Mouse (Mus musculus) lung, embryonic 14.5 days (tissue): Measurements from ENCODE around the gene Vmn2r5. TPM values are rescaled to one million over a fixed set of nuclear protein-coding genes. Genes with fewer than 3 reads are reported as not detected.
"Not testable (repeated sequence)": the region's sequence is repeated elsewhere in the genome, so short reads cannot be mapped to it uniquely, and the experiment has no call there.

Experiments
- ATAC-seq: fragments of 200-750 bp; cut with Nextera tagmentation; 2 replicates; pipeline ENCODE4 v1.8.0; 2017; ENCODE audit warnings: mild to moderate bottlenecking, moderate TSS enrichment, moderate library complexity; ENCODE audit not compliant: insufficient read depth
- DNase-seq: peaks from one replicate; pipeline ENCODE4 v3.0.0-alpha.2; 2015
- H3K27ac ChIP-seq: fragments of 300-500 bp; sonication (generic); 2 replicates; pipeline ENCODE4 v1.5.1; 2014; ENCODE audit warnings: low read depth, mild to moderate bottlenecking, moderate library complexity
- H3K27me3 ChIP-seq: fragments of 300-500 bp; sonication (generic); 2 replicates; pipeline ENCODE4 v1.6.1; 2014; ENCODE audit warnings: low read length, control low read depth; ENCODE audit not compliant: insufficient read depth
- H3K36me3 ChIP-seq: fragments of 300-500 bp; sonication (generic); 2 replicates; pipeline ENCODE4 v1.6.1; 2014; ENCODE audit warnings: control low read depth; ENCODE audit not compliant: insufficient read depth
- H3K4me1 ChIP-seq: fragments of 300-500 bp; sonication (generic); 2 replicates; pipeline ENCODE4 v1.6.1; 2014; ENCODE audit warnings: antibody characterized with exemption, control low read depth; ENCODE audit not compliant: insufficient read depth
- H3K4me2 ChIP-seq: fragments of 300-500 bp; sonication (generic); 2 replicates; pipeline ENCODE4 v1.6.1; 2014; ENCODE audit warnings: mild to moderate bottlenecking
- H3K4me3 ChIP-seq: fragments of 300-500 bp; sonication (generic); 2 replicates; pipeline ENCODE4 v1.5.1; 2014; ENCODE audit warnings: low read depth, low read length
- H3K9ac ChIP-seq: fragments of 300-500 bp; sonication (generic); 2 replicates; pipeline ENCODE4 v1.6.1; 2014
- H3K9me3 ChIP-seq: fragments of 300-500 bp; sonication (generic); 2 replicates; pipeline ENCODE4 v1.6.1; 2016; ENCODE audit warnings: low read depth, low read length, control low read depth
- WGBS: fragments of 180-500 bp; shearing (Covaris S2); extraction: QIAGEN DNeasy Blood & Tissue Kit; methylation state at CpG from one replicate; pipeline ENCODE4 v1.1.7; 2014; 5-methylcytosine and 5-hydroxymethylcytosine counted together
- polyA plus RNA-seq: library from polyadenylated mRNA; unstranded; fragments of >200 nt; fragmentation: Nextera tagmentation; extraction: Ambion mirVana; gene quantifications from 2 replicates; pipeline ENCODE4 v1.2.1, GENCODE M21; 2014

Gene Vmn2r5
- polyA plus RNA-seq, result not detected in 2 replicates

GRCm38 (mm10) chr3:64509742-64510141 lies at the start of gene Vmn2r5:
Gene Vmn2r5, minus strand, starts transcription at chr3:64509842.
- not testable (repeated sequence) for H3K36me3 ChIP-seq, H3K27ac ChIP-seq, H3K9ac ChIP-seq, ATAC-seq, H3K27me3 ChIP-seq, H3K9me3 ChIP-seq, H3K4me1 ChIP-seq, H3K4me2 ChIP-seq, DNase-seq, H3K4me3 ChIP-seq
- WGBS, result no CpG with 5 or more reads among the region's 2 CpGs

GRCm38 (mm10) chr3:64523585-64523984 lies 13.9 kb upstream of the Vmn2r5 start:
- WGBS, result 65% methylated on average over 1 of the region's 1 CpGs
- H3K4me2 ChIP-seq, H3K27me3 ChIP-seq, H3K27ac ChIP-seq, H3K36me3 ChIP-seq, H3K4me3 ChIP-seq, H3K9ac ChIP-seq, DNase-seq, H3K9me3 ChIP-seq, H3K4me1 ChIP-seq: not testable (repeated sequence)
- ATAC-seq, result peak; percentile 62; the same call in 1 of the 2 replicates

Other genes with a start within 250 kb of the Vmn2r5 start
- not detected in 2 replicates for gene Vmn2r3, start 220.1 kb downstream of the Vmn2r5 start, polyA plus RNA-seq
- not detected in 2 replicates for gene Vmn2r4, start 94.5 kb downstream of the Vmn2r5 start, polyA plus RNA-seq
- gene Vmn2r6, start 56.0 kb upstream of the Vmn2r5 start, polyA plus RNA-seq, result not detected in 2 replicates